Mouse (Mus musculus): ENCODE measurements around the gene Id3.

- TF ChIP-seq CTCF (conservative IDR thresholded peaks at IDR 0.05; ENCODE audit: low read length) (no peak), NANOG (IDR thresholded peaks at IDR 0.05; ENCODE audit: borderline replicate concordance, low read length) (no peak)
Observed at GRCm38 (mm10) chr4:136125458-136125857, 17.8 kb upstream of the Id3 start.
